Mouse (Mus musculus): ENCODE data around the gene Pex14.

The Pex14 gene

GRCm38 (mm10) chr4:149099369-149100017 lies at the start of gene Pex14:
Gene Pex14, minus strand, starts transcription at chr4:149099876.
- Histone ChIP-seq H3K36me3 (ENCODE audit: insufficient read depth, low read length) (no peaks in the 10 kb centered on the region), H3K9me3 (ENCODE audit: low read length) (no peaks in the 10 kb centered on the region), H3K27me3 (ENCODE audit: insufficient read depth, low read length) (no peaks in the 10 kb centered on the region), H3K4me1 (replicated peaks; ENCODE audit: low read depth, low read length) (peaks cover 30% of the 10 kb centered on the region), H3K4me3 (replicated peaks; ENCODE audit: low read length) (peak within 1 kb of the TSS; percentile 100)
- TF ChIP-seq CTCF (conservative IDR thresholded peaks at IDR 0.05; ENCODE audit: low read length), result no peak
- TF ChIP-seq POU5F1 (IDR thresholded peaks at IDR 0.05; ENCODE audit: borderline replicate concordance, low read length), result no peak
- TF ChIP-seq NANOG (IDR thresholded peaks at IDR 0.05; ENCODE audit: borderline replicate concordance, low read length), result no peak

GRCm38 (mm10) chr4:149149196-149149595 lies 49.5 kb upstream of the Pex14 start:
- H3K27me3 ChIP-seq (ENCODE audit: insufficient read depth, low read length), result no peaks in the 10 kb centered on the region; the same call in 1 of the 2 replicates
- TF ChIP-seq NANOG (IDR thresholded peaks at IDR 0.05; ENCODE audit: borderline replicate concordance, low read length), result no peak
- TF ChIP-seq CTCF (conservative IDR thresholded peaks at IDR 0.05; ENCODE audit: low read length), result no peak
- TF ChIP-seq POU5F1 (IDR thresholded peaks at IDR 0.05; ENCODE audit: borderline replicate concordance, low read length), result no peak
- no peak overlapping the region for H3K4me3 ChIP-seq (replicated peaks; ENCODE audit: low read length)

GRCm38 (mm10) chr4:149148084-149148483 lies 48.4 kb upstream of the Pex14 start:
- TF ChIP-seq NANOG (IDR thresholded peaks at IDR 0.05; ENCODE audit: borderline replicate concordance, low read length) (no peak), CTCF (conservative IDR thresholded peaks at IDR 0.05; ENCODE audit: low read length) (no peak), POU5F1 (IDR thresholded peaks at IDR 0.05; ENCODE audit: borderline replicate concordance, low read length) (no peak)
- no peak overlapping the region for H3K4me3 ChIP-seq (replicated peaks; ENCODE audit: low read length)
- H3K27me3 ChIP-seq (ENCODE audit: insufficient read depth, low read length), result peaks cover 3% of the 10 kb centered on the region
- peaks cover 37% of the 10 kb centered on the region for H3K4me1 ChIP-seq (replicated peaks; ENCODE audit: low read depth, low read length)
- H3K36me3 ChIP-seq (ENCODE audit: insufficient read depth, low read length), result peaks cover 42% of the 10 kb centered on the region
- H3K9me3 ChIP-seq (ENCODE audit: low read length), result peaks cover 6% of the 10 kb centered on the region; the same call in 1 of the 2 replicates

More at GRCm38 (mm10) chr4:149149196-149149595, 49.5 kb upstream of the Pex14 start:
- H3K9me3 ChIP-seq (ENCODE audit: low read length), result peaks cover 6% of the 10 kb centered on the region; the same call in 1 of the 2 replicates
- H3K36me3 ChIP-seq (ENCODE audit: insufficient read depth, low read length), result peaks cover 53% of the 10 kb centered on the region
- peaks cover 48% of the 10 kb centered on the region for H3K4me1 ChIP-seq (replicated peaks; ENCODE audit: low read depth, low read length)

- Histone ChIP-seq H3K27me3 (ENCODE audit: insufficient read depth, low read length) (peaks cover 3% of the 10 kb centered on the region), H3K9me3 (ENCODE audit: low read length) (peaks cover 6% of the 10 kb centered on the region; the same call in 1 of the 2 replicates), H3K36me3 (ENCODE audit: insufficient read depth, low read length) (peaks cover 37% of the 10 kb centered on the region), H3K4me1 (replicated peaks; ENCODE audit: low read depth, low read length) (peaks cover 32% of the 10 kb centered on the region), H3K4me3 (replicated peaks; ENCODE audit: low read length) (peak overlapping the region; percentile 46; the same call in 1 of the 2 replicates)
- TF ChIP-seq CTCF (conservative IDR thresholded peaks at IDR 0.05; ENCODE audit: low read length) (no peak), POU5F1 (IDR thresholded peaks at IDR 0.05; ENCODE audit: borderline replicate concordance, low read length) (no peak), NANOG (IDR thresholded peaks at IDR 0.05; ENCODE audit: borderline replicate concordance, low read length) (no peak)
Measured at GRCm38 (mm10) chr4:149147528-149147927, 47.9 kb upstream of the Pex14 start.

- peaks cover 24% of the 10 kb centered on the region for H3K4me1 ChIP-seq (replicated peaks; ENCODE audit: low read depth, low read length)
- H3K36me3 ChIP-seq (ENCODE audit: insufficient read depth, low read length), result peaks cover 13% of the 10 kb centered on the region
- TF ChIP-seq NANOG (IDR thresholded peaks at IDR 0.05; ENCODE audit: borderline replicate concordance, low read length) (no peak), POU5F1 (IDR thresholded peaks at IDR 0.05; ENCODE audit: borderline replicate concordance, low read length) (no peak), CTCF (conservative IDR thresholded peaks at IDR 0.05; ENCODE audit: low read length) (no peak)
- H3K9me3 ChIP-seq (ENCODE audit: low read length), result no peaks in the 10 kb centered on the region
- no peak overlapping the region for H3K4me3 ChIP-seq (replicated peaks; ENCODE audit: low read length)
- peaks cover 3% of the 10 kb centered on the region for H3K27me3 ChIP-seq (ENCODE audit: insufficient read depth, low read length)
Measured at GRCm38 (mm10) chr4:149145151-149145550, 45.5 kb upstream of the Pex14 start.

GRCm38 (mm10) chr4:149144459-149144858 lies 44.8 kb upstream of the Pex14 start:
- Histone ChIP-seq H3K27me3 (ENCODE audit: insufficient read depth, low read length) (peaks cover 3% of the 10 kb centered on the region), H3K36me3 (ENCODE audit: insufficient read depth, low read length) (peaks cover 6% of the 10 kb centered on the region), H3K4me3 (replicated peaks; ENCODE audit: low read length) (no peak overlapping the region), H3K9me3 (ENCODE audit: low read length) (no peaks in the 10 kb centered on the region), H3K4me1 (replicated peaks; ENCODE audit: low read depth, low read length) (peaks cover 23% of the 10 kb centered on the region)
- TF ChIP-seq CTCF (conservative IDR thresholded peaks at IDR 0.05; ENCODE audit: low read length), result peak; percentile 93
- TF ChIP-seq NANOG (IDR thresholded peaks at IDR 0.05; ENCODE audit: borderline replicate concordance, low read length), result no peak
- TF ChIP-seq POU5F1 (IDR thresholded peaks at IDR 0.05; ENCODE audit: borderline replicate concordance, low read length), result no peak

GRCm38 (mm10) chr4:149143594-149143993 lies 43.9 kb upstream of the Pex14 start:
- H3K36me3 ChIP-seq (ENCODE audit: insufficient read depth, low read length), result no peaks in the 10 kb centered on the region
- no peak for TF ChIP-seq POU5F1 (IDR thresholded peaks at IDR 0.05; ENCODE audit: borderline replicate concordance, low read length)
- TF ChIP-seq NANOG (IDR thresholded peaks at IDR 0.05; ENCODE audit: borderline replicate concordance, low read length), result no peak
- TF ChIP-seq CTCF (conservative IDR thresholded peaks at IDR 0.05; ENCODE audit: low read length), result no peak
- H3K9me3 ChIP-seq (ENCODE audit: low read length), result no peaks in the 10 kb centered on the region
- no peak overlapping the region for H3K4me3 ChIP-seq (replicated peaks; ENCODE audit: low read length)
- peaks cover 23% of the 10 kb centered on the region for H3K4me1 ChIP-seq (replicated peaks; ENCODE audit: low read depth, low read length)
- H3K27me3 ChIP-seq (ENCODE audit: insufficient read depth, low read length), result peaks cover 3% of the 10 kb centered on the region

GRCm38 (mm10) chr4:149138515-149138914 lies 38.8 kb upstream of the Pex14 start:
- TF ChIP-seq POU5F1 (IDR thresholded peaks at IDR 0.05; ENCODE audit: borderline replicate concordance, low read length), result no peak
- TF ChIP-seq NANOG (IDR thresholded peaks at IDR 0.05; ENCODE audit: borderline replicate concordance, low read length), result no peak
- no peak for TF ChIP-seq CTCF (conservative IDR thresholded peaks at IDR 0.05; ENCODE audit: low read length)
- Histone ChIP-seq H3K4me1 (replicated peaks; ENCODE audit: low read depth, low read length) (peaks cover 18% of the 10 kb centered on the region), H3K9me3 (ENCODE audit: low read length) (no peaks in the 10 kb centered on the region), H3K36me3 (ENCODE audit: insufficient read depth, low read length) (no peaks in the 10 kb centered on the region), H3K27me3 (ENCODE audit: insufficient read depth, low read length) (peaks cover under 1% of the 10 kb centered on the region), H3K4me3 (replicated peaks; ENCODE audit: low read length) (no peak overlapping the region)
